Mouse (Mus musculus) A20 (cell line): ENCODE measurements around the gene Zdbf2.

Source experiments
- DNase-seq: peaks from one replicate; pipeline ENCODE4 v3.0.0-alpha.2; 2011; ENCODE audit warnings: low read depth, low spot score

Gene Zdbf2

GRCm38 (mm10) chr1:63272741-63273338 is at the start of gene Zdbf2:
Gene Zdbf2 (plus strand): TSS chr1:63273265.
- DNase-seq, result no peak

GRCm38 (mm10) chr1:63225009-63225408 is 48.1 kb upstream of the Zdbf2 start:
- no peak for DNase-seq

GRCm38 (mm10) chr1:63225890-63226289 is 47.2 kb upstream of the Zdbf2 start:
- DNase-seq, result no peak

GRCm38 (mm10) chr1:63227241-63227640 is 45.8 kb upstream of the Zdbf2 start:
- no peak for DNase-seq

GRCm38 (mm10) chr1:63237371-63237770 is 35.7 kb upstream of the Zdbf2 start:
- DNase-seq, result no peak

GRCm38 (mm10) chr1:63239305-63239704 is 33.8 kb upstream of the Zdbf2 start:
- DNase-seq, result no peak

DNA sequence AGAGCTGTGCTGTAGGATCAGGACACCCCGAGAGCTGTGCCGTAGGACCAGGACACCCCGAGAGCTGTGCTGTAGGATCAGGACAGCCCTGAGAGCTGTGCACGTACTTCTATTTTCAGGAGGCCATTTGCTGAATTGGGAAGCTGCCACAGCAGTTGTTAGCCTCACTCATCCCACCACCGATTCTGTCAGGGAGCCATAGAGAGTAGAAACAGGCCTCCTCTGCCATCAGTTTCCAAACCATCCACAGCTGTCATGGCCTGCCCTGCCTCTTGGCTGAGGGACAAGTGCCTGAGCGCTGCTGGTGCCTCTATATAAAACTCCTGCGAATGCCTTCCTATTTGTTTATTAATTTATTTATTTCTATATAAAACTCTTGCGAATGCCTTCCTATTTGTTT is 33.3 kb upstream of the Zdbf2 start:
- DNase-seq, result no peak

GRCm38 (mm10) chr1:63243854-63244253 is 29.2 kb upstream of the Zdbf2 start:
- no peak for DNase-seq

GRCm38 (mm10) chr1:63246862-63247521 is 26.1 kb upstream of the Zdbf2 start:
- DNase-seq, result no peak

DNA sequence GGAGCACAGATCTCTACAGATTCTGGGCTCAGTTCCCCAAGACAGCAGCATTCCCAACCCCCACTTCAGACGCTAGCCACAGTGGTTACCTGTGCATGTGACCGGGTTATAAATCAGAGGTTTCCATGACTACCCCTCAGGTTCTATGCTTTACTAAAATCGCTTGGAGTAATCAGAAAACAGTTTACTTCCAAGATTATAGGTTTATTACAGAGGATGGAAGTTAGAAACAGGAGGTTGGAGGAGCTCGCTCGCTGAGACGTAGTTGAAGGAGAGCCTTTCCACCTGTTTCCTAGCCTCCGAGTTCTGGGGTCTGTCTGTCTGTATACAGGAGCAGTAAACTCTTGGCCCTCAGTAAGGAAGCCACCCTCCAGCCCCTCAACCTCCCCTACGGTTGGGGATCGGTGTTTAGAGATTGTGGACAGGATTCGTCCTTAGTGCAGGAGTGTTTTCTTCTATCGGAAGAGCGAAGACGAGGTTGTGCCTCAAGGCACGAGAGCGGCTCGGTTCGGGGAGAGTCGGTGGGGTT is 25.2 kb upstream of the Zdbf2 start:
- DNase-seq, result no peak

DNA sequence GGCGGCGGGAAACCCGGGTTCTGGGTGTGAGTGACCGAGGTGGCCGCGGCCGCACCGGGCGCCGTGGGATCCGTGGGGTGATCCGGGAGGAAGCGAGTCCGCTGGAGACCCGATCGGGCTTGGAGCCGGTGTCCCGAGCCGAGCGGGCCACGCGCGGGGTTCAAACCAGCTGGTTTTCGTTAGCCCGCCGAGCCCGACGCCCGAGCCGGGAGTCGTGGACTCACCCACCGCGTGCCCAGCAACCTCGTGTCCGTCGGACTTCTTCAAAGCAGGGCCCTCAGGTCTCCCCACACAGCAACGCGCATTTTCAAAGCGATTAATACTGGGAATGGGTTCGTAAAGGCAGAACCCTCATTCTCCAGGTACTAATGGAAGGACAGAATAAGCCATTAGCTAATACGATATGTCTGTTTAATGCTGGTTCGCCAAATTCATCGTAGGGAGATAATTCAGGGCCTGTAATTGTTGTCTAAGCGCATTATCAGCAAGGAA is 24.7 kb upstream of the Zdbf2 start:
- no peak for DNase-seq

DNA sequence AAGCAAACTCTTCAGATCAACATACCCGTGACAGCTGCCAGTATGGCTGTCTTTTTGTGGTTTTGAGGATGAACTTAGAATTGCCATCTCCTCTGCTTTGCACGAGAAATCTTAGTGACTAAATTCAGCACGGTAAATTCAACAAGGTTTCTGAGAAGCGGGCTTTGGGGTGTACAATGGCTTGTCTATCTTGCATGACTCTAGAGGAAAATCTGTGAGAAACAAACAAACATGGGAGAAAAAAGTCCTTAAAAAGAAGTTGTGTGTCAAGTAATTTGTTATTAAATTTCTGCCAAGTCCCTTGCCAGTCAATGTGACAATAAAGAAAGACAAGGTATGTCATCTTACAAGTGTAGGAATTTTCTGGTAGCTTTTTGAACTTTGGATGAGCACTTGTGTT is 23.8 kb upstream of the Zdbf2 start:
- no peak for DNase-seq

DNA sequence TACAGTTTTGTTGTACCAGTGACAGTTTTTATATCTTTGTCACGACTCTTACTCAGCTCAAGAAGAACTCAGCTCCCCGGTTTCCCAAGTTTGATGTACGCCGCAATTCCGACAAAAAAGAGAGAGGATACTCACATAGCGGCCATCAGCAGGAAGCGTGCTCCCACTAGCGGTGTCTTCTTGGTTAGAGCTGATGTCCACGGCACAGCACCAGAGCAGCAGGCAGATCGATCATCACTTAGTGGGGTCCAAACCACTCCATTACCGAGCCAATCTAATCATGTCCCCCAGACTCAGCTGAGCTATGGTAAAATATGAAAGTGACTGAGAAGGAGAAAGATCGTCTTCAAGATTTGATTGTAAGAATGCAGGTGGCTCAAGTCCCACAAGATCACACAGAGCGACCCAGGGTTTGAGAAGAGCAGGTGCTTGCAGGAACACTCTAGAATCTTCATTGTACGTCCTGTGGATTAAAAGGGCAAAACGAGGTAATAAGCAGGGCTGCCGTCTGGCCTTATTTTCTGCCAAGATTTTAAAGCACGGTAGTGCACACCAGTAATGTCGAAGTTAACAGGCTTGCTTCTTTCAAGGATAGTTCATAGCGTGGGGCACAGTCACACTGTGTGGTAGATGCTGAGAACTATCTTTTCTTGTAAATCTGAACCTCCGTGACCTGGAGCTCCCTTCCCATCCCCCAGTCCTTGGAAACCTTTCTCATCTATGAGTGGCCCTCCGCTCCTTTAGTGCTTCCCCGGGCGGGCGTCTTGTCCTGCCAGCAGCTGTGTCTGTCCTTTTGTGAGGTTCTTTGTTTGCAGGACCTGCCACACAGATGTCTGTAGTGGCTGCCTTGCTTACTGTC is 20.5 kb upstream of the Zdbf2 start:
- no peak for DNase-seq

DNA sequence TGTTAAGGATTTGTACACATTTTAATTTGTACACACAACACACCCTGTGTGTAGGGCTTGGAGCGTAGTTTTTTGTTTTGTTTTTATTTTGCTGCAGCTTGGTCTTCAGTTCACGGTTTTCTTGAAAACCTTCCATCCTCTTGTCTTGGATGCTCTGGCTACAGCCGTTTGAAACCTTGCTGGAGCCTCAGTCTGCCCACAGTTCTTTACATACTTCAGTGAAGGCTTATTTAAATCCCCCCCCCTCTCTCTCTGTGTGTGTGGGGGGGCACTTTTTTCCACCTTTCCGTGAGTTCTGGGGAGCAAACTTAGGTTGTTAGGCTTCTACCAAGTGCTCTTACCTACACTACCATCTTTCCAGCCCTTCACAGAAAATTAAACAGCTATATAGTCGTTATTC is 19.8 kb upstream of the Zdbf2 start:
- no peak for DNase-seq

DNA sequence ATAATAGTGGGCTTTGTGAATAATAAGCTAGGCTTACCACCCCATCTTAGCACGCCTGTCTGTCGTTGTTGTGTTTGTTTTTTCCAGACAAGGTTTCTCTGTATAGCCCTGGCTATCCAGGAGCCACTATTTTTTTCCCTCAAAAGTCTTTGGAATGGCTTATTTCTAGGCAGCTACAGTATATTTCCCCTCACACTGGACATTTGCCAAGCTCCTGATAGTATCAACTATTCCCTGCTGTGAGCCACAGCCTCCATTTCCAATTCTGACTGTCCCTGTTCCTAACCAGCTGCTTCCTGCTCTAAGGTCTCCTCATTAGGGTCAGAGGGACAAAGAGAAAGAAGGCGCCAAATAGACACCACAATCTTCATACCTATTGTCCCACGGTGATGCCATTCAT is 18.0 kb upstream of the Zdbf2 start:
- DNase-seq, result no peak

DNA sequence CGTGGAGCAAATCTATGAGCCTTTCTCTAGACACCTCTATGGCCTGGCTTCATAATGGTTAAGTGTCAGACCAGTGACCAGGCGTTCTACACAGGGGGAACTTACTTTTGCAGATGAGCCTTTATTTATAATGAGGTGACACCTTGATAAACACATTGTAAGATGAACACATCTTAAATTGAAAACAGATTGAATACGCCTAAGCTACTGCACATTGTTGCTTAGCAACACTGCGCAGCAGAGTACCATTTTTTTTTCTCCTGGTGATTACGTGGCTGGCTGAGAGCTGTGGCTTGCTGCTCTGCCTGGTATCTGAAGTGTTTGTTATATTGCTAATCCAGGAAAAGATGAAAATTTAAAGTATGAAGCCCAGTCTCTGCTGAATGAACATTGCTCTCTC is 17.0 kb upstream of the Zdbf2 start:
- DNase-seq, result no peak

DNA sequence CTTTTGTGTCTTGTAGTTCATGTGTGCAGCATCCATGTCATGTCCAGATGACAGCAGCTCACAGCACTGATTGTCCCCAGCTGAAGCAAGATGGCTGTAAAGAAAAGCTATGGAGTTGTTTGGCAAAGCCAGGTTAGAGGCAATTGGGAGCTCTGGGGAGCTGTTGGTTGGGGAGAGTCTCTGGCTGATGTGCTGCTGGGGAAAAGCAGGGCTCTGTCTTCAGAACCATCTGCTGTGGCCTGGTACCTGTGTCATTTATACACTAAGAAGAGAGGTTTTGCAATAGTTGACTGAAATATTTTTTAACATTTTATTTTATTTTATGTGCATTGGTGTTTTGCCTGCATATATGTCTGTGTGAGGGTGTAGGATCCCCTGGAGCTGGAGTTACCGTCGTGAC is 14.6 kb upstream of the Zdbf2 start:
- DNase-seq, result no peak

DNA sequence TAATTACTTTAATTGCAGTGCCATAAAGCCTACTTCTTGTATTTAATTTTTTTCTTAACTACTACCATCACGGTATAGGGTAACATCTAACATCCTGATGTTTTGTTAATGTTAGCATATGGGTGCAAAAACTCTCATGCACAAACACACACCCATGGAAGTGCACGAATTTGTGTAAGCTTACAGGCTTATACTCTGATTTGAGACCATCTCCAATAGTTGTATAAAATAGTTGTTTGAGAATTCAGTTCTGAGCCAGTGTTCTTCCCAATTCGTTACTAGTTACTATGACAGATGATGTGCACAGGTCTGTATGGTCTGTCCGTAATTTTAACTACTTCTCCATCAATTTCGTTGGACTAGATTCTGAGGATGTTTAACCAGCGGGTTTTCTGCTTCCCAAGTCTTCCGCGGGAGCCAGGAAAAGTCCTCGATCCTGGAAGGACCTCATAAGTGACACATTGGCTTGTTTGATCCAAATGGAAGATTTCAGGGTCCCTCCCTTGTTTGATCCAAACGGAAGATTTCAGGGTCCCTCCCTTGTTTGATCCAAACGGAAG is 13.7 kb upstream of the Zdbf2 start:
- no peak for DNase-seq

GRCm38 (mm10) chr1:63259916-63260741 is 12.9 kb upstream of the Zdbf2 start:
- no peak for DNase-seq

GRCm38 (mm10) chr1:63260742-63261033 is 12.4 kb upstream of the Zdbf2 start:
- no peak for DNase-seq

- DNase-seq, result no peak
Measured at GRCm38 (mm10) chr1:63261041-63261590, 11.9 kb upstream of the Zdbf2 start.
